Mouse (Mus musculus) heart, postnatal 0 days (tissue): ENCODE data around the gene Mon1b.

Experiments used
- CTCF ChIP-seq: IDR thresholded peaks from 2 replicates; pipeline ENCODE4 v1.5.1; 2016; ENCODE audit warnings: antibody characterized with exemption, control low read depth, low read depth
- EP300 ChIP-seq: IDR thresholded peaks from 2 replicates; pipeline ENCODE4 v1.6.1; 2016; ENCODE audit warnings: antibody characterized with exemption, low read depth

- TF ChIP-seq CTCF (no peak), EP300 (no peak)
Measured at GRCm38 (mm10) chr8:113672599-113673255, 37.3 kb downstream of the Mon1b start.
